Mouse (Mus musculus) G1E (cell line): ENCODE measurements at regions not wholly inside any gene's neighbourhood (a gene's known extent, or its start where the extent isn't known, plus 50 kb on each side); places are given as distances from the start of the nearest gene placed in this dataset.

Experiments used
- CTCF ChIP-seq: IDR thresholded peaks from 2 replicates; pipeline ENCODE4 v1.5.1; 2012; ENCODE audit warnings: low read depth, low read length, inconsistent platforms, mixed read lengths
- GATA1 ChIP-seq: IDR thresholded peaks from 2 replicates; pipeline ENCODE4 v1.6.1; 2012; ENCODE audit warnings: borderline replicate concordance, low read length, inconsistent platforms, mixed read lengths
- GATA2 ChIP-seq: IDR thresholded peaks from 2 replicates; pipeline ENCODE4 v1.6.1; 2012; ENCODE audit warnings: low read depth, low read length, inconsistent platforms, borderline replicate concordance
- POLR2AphosphoS5 ChIP-seq: IDR thresholded peaks from 2 replicates; pipeline ENCODE4 v1.6.1; 2012; ENCODE audit warnings: low read depth, low read length, inconsistent platforms; ENCODE audit not compliant: insufficient replicate concordance
- TAL1 ChIP-seq: conservative IDR thresholded peaks from 2 replicates; pipeline ENCODE4 v1.6.1; 2012; ENCODE audit warnings: low read depth, low read length, inconsistent platforms, mixed read lengths

GRCm38 (mm10) chr4:124255183-124255543, 337.3 kb upstream of the 4930535I16Rik start:
- no peak for TF ChIP-seq POLR2AphosphoS5
- TF ChIP-seq GATA1: no peak
- TF ChIP-seq CTCF: no peak
- TF ChIP-seq GATA2: no peak
- no peak for TF ChIP-seq TAL1
